Mouse (Mus musculus) midbrain, postnatal 0 days (tissue): Measurements from ENCODE around the gene Tns3. TPM values are rescaled to one million over a fixed set of nuclear protein-coding genes. Genes with fewer than 3 reads are reported as not detected.

Experiments used
- ATAC-seq: fragments of 200-750 bp; cut with Nextera tagmentation; 2 replicates; pipeline ENCODE4 v1.8.0; 2017; ENCODE audit warnings: moderate number of reproducible peaks, mild to moderate bottlenecking, moderate TSS enrichment, moderate library complexity; ENCODE audit not compliant: low FRiP score
- DNase-seq: peaks from one replicate; pipeline ENCODE4 v3.0.0-alpha.2; 2015; ENCODE audit warnings: low spot score
- H3K27ac ChIP-seq: fragments of 300-500 bp; sonication (generic); 2 replicates; pipeline ENCODE4 v1.5.1; 2014; ENCODE audit warnings: low read depth, mild to moderate bottlenecking, low read length, mixed read lengths
- H3K27me3 ChIP-seq: fragments of 300-500 bp; sonication (generic); 2 replicates; pipeline ENCODE4 v1.6.1; 2014; ENCODE audit warnings: low read length, control low read depth, mixed read lengths; ENCODE audit not compliant: insufficient read depth
- H3K36me3 ChIP-seq: fragments of 300-500 bp; sonication (generic); 2 replicates; pipeline ENCODE4 v1.6.1; 2014; ENCODE audit warnings: low read length, control low read depth, mixed read lengths; ENCODE audit not compliant: insufficient read depth
- H3K4me1 ChIP-seq: fragments of 300-500 bp; sonication (generic); 2 replicates; pipeline ENCODE4 v1.6.1; 2014; ENCODE audit warnings: mild to moderate bottlenecking, control low read depth, antibody characterized with exemption, low read length, mixed read lengths; ENCODE audit not compliant: insufficient read depth
- H3K4me2 ChIP-seq: fragments of 300-500 bp; sonication (generic); 2 replicates; pipeline ENCODE4 v1.6.1; 2014; ENCODE audit warnings: low read depth, mild to moderate bottlenecking, low read length, mixed read lengths; ENCODE audit not compliant: poor library complexity, severe bottlenecking
- H3K4me3 ChIP-seq: fragments of 300-500 bp; sonication (generic); 2 replicates; pipeline ENCODE4 v1.5.1; 2014; ENCODE audit warnings: low read depth, mild to moderate bottlenecking, low read length, moderate library complexity
- H3K9ac ChIP-seq: fragments of 300-500 bp; sonication (generic); replicated peaks from 2 replicates; pipeline ENCODE4 v1.6.1; 2014; ENCODE audit warnings: mild to moderate bottlenecking, low read length, moderate library complexity, mixed read lengths; ENCODE audit not compliant: poor library complexity, severe bottlenecking
- H3K9me3 ChIP-seq: fragments of 300-500 bp; sonication (generic); 2 replicates; pipeline ENCODE4 v1.6.1; 2016; ENCODE audit warnings: low read length, control low read depth
- CTCF ChIP-seq: IDR thresholded peaks from 2 replicates; pipeline ENCODE4 v1.5.1; 2016; ENCODE audit warnings: antibody characterized with exemption, mild to moderate bottlenecking
- WGBS: fragments of 180-500 bp; shearing (Covaris S2); extraction: QIAGEN DNeasy Blood & Tissue Kit; methylation state at CpG from one replicate; pipeline ENCODE4 v1.1.7; 2014; 5-methylcytosine and 5-hydroxymethylcytosine counted together
- polyA plus RNA-seq: library from polyadenylated mRNA; unstranded; fragments of >200 nt; fragmentation: Nextera tagmentation; extraction: Ambion mirVana; gene quantifications from 2 replicates; pipeline ENCODE4 v1.2.1, GENCODE M21; 2015
- total RNA-seq: library from RNA; depleted of rRNA; stranded (reverse); fragments of >200 nt; gene quantifications from 2 replicates; pipeline ENCODE4 v1.2.3, GENCODE M21; 2014

The Tns3 gene
- total and polyA plus RNA-seq, 2 experiments from 2014 or later = 4.9 to 38.7 TPM

GRCm38 (mm10) chr11:8656448-8657393, 7.6 kb downstream of the Tns3 start:
- Histone ChIP-seq H3K36me3 (no peaks in the 10 kb centered on the region), H3K9me3 (no peaks in the 10 kb centered on the region), H3K4me3 (no peak overlapping the region), H3K9ac (no peak overlapping the region), H3K4me2 (no peak overlapping the region), H3K27me3 (no peaks in the 10 kb centered on the region), H3K4me1 (no peaks in the 10 kb centered on the region), H3K27ac (no peak overlapping the region)
- no peak for TF ChIP-seq CTCF
- ATAC-seq = no peak
- DNase-seq = peak; percentile 44
- 81% methylated on average over 12 of the region's 12 CpGs for WGBS

GRCm38 (mm10) chr11:8653800-8654295, 10.5 kb downstream of the Tns3 start:
- no peaks in the 10 kb centered on the region for H3K27me3 ChIP-seq
- H3K9ac ChIP-seq = no peak overlapping the region
- no peak for TF ChIP-seq CTCF
- 0 out of 2 replicates have a peak, but pooled peaks cover 3% of the 10 kb centered on the region for H3K4me1 ChIP-seq
- WGBS = 52% methylated on average over 13 of the region's 13 CpGs
- H3K4me2 ChIP-seq = no peak overlapping the region
- no peak overlapping the region for H3K4me3 ChIP-seq
- H3K27ac ChIP-seq = no peak overlapping the region
- ATAC-seq (peak; percentile 68; the same call in 1 of the 2 replicates), DNase-seq (peak; percentile 76)
- no peaks in the 10 kb centered on the region for H3K9me3 ChIP-seq
- H3K36me3 ChIP-seq = no peaks in the 10 kb centered on the region

GRCm38 (mm10) chr11:8652792-8653645, 11.3 kb downstream of the Tns3 start:
- no peaks in the 10 kb centered on the region for H3K36me3 ChIP-seq
- 0 out of 2 replicates have a peak, but pooled peaks cover 3% of the 10 kb centered on the region for H3K4me1 ChIP-seq
- no peak overlapping the region for H3K4me2 ChIP-seq
- ATAC-seq (no peak), DNase-seq (no peak)
- H3K9ac ChIP-seq = no peak overlapping the region
- no peaks in the 10 kb centered on the region for H3K9me3 ChIP-seq
- 49% methylated on average over 10 of the region's 10 CpGs for WGBS
- H3K4me3 ChIP-seq = no peak overlapping the region
- H3K27me3 ChIP-seq = no peaks in the 10 kb centered on the region
- H3K27ac ChIP-seq = no peak overlapping the region
- TF ChIP-seq CTCF = no peak

- H3K9me3 ChIP-seq = no peaks in the 10 kb centered on the region
- no peak for DNase-seq
Measured at GRCm38 (mm10) chr11:8652116-8652714, 12.1 kb downstream of the Tns3 start.

GRCm38 (mm10) chr11:8651448-8652035, 12.8 kb downstream of the Tns3 start:
- no peak overlapping the region for H3K4me3 ChIP-seq
- ATAC-seq = no peak
- no peaks in the 10 kb centered on the region for H3K36me3 ChIP-seq
- no peak for DNase-seq
- TF ChIP-seq CTCF = no peak
- no peak overlapping the region for H3K9ac ChIP-seq
- no peak overlapping the region for H3K4me2 ChIP-seq
- WGBS = 88% methylated on average over 10 of the region's 10 CpGs
- H3K27me3 ChIP-seq = no peaks in the 10 kb centered on the region
- H3K4me1 ChIP-seq = 0 out of 2 replicates have a peak, but pooled peaks cover 3% of the 10 kb centered on the region
- H3K27ac ChIP-seq = no peak overlapping the region
- H3K9me3 ChIP-seq = no peaks in the 10 kb centered on the region

More at GRCm38 (mm10) chr11:8652116-8652714, 12.1 kb downstream of the Tns3 start:
- no peak for ATAC-seq
- no peak overlapping the region for H3K4me2 ChIP-seq
- no peaks in the 10 kb centered on the region for H3K36me3 ChIP-seq
- TF ChIP-seq CTCF = no peak
- H3K9ac ChIP-seq = no peak overlapping the region
- 81% methylated on average over 10 of the region's 10 CpGs for WGBS
- H3K4me1 ChIP-seq = 0 out of 2 replicates have a peak, but pooled peaks cover 3% of the 10 kb centered on the region
- H3K4me3 ChIP-seq = no peak overlapping the region
- H3K27me3 ChIP-seq = no peaks in the 10 kb centered on the region
- H3K27ac ChIP-seq = no peak overlapping the region
